Mouse (Mus musculus): ENCODE measurements around the gene Trpv2. TPM values are rescaled to one million over a fixed set of nuclear protein-coding genes. Genes with fewer than 3 reads are reported as not detected.

Trpv2 gene
- polyA plus RNA-seq, 1 experiment: 11.2 TPM

DNA sequence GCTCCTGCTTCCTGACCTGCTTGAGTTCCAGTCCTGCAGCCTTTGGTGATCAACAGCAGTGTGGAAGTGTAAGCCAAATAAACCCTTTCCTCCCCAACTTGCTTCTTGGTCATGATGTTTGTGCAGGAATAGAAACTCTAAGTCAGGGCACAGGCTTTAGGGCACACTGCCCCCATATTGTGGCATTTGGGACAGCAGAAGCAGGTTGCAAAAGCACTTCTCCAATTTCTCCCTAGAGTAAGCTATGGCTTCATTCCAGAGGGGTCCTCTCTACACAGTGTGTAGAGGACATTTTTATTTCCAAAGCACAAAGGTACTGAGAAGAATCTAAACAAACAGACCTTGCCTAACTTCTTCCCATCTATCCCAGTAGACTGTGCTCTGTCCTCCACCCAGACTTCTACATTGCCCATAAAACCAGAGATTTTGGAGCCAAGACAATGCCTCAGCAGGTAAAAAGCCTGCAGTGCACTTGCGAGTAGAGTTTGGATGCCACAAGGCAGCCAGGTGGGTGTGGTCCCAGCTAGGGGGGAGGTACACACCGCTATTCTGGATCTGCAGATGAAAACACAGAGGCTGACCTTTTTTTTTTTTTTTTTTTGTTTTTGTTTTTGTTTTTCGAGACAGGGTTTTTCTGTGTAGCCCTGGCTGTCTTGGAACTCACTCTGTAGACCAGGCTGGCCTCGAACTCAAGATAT, 47.4 kb downstream of the Trpv2 start:
- H3K36me3 ChIP-seq (replicated peaks; ENCODE audit: low read length): peaks cover 26% of the 10 kb centered on the region
- H3K4me1 ChIP-seq: peaks cover 59% of the 10 kb centered on the region
- H3K27me3 ChIP-seq (replicated peaks): no peaks in the 10 kb centered on the region
- no peak overlapping the region for H3K4me3 ChIP-seq (replicated peaks)
- H3K9me3 ChIP-seq: peaks cover 8% of the 10 kb centered on the region
- TF ChIP-seq FLI1 (IDR thresholded peaks at IDR 0.05; ENCODE audit: low read length) (no peak), GATA1 (IDR thresholded peaks at IDR 0.05; ENCODE audit: borderline replicate concordance, low read length) (no peak)

DNA sequence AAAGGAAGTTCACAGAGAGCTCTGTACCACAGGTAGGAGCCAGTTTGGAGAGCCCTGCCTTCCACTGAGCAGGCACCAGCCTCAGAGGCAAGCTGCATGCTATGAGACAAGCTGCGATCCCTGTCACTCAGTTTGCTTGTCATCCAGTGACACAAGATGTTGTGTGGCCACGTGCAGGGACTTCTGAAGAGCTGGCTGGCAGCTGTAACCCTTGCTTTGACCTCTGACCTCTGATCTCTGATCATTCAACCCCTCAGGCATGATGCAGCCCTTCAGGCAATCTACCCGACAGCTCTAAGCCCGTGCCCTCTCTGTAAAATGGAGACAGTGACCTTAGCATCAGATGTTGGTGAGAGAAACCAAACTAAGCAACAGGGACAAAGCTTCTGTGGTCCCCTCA, 48.6 kb downstream of the Trpv2 start:
- Histone ChIP-seq H3K4me3 (replicated peaks) (peak overlapping the region; percentile 56), H3K27me3 (replicated peaks) (no peaks in the 10 kb centered on the region), H3K4me1 (peaks cover 66% of the 10 kb centered on the region), H3K9me3 (peaks cover 12% of the 10 kb centered on the region), H3K36me3 (replicated peaks; ENCODE audit: low read length) (peaks cover 31% of the 10 kb centered on the region)
- TF ChIP-seq GATA1 (IDR thresholded peaks at IDR 0.05; ENCODE audit: borderline replicate concordance, low read length) (no peak), FLI1 (IDR thresholded peaks at IDR 0.05; ENCODE audit: low read length) (no peak)

DNA sequence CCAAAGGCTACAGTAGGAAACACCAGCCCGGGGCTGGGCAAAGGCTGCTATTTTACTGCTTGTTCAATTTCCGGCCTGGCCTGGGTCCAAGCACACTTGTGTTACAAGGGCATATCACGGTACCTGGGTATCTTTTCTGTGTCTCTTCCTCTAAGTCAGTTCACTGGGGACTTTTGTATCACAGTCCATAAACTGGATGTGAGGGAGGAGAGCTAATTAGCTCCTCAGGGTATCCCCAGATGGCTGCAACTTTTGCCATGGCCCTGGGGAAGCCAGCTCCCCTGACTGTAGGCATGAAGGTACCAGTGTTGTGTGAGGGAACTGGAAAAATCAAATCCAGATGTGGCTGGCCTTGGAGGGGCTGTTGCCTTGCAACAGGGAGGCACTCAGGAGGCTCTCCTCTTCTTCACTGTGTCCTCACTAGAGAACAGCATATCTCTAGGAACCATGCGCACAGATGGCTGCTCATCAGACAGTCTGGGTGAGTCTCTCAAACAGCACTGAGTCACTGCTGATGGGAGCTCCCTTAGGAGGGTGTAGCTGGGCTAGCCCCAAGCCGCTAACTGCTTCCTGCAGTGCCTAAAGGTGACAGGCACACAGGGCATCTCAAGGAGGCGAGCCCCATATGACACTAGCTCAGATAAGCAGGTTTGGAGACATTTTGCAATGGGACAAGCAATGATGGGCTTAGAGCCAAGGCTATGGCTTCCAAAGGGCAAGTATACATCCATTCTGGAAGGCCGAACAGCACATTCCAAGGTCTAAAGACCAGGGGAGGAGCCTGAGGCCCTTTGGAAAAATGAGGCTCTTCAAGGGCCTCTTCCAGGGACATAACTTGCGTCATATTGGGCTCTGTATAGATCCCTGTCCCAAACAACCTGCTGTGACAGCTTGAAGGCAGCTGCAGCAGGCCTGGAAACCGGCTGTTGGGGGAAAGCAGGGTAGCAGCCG, 50.3 kb downstream of the Trpv2 start:
- H3K4me1 ChIP-seq: peaks cover 84% of the 10 kb centered on the region
- H3K27me3 ChIP-seq (replicated peaks): no peaks in the 10 kb centered on the region
- H3K9me3 ChIP-seq: peaks cover 12% of the 10 kb centered on the region
- H3K4me3 ChIP-seq (replicated peaks): no peak overlapping the region
- peaks cover 20% of the 10 kb centered on the region for H3K36me3 ChIP-seq (replicated peaks; ENCODE audit: low read length)
- no peak for TF ChIP-seq GATA1 (IDR thresholded peaks at IDR 0.05; ENCODE audit: borderline replicate concordance, low read length)
- no peak for TF ChIP-seq FLI1 (IDR thresholded peaks at IDR 0.05; ENCODE audit: low read length)

DNA sequence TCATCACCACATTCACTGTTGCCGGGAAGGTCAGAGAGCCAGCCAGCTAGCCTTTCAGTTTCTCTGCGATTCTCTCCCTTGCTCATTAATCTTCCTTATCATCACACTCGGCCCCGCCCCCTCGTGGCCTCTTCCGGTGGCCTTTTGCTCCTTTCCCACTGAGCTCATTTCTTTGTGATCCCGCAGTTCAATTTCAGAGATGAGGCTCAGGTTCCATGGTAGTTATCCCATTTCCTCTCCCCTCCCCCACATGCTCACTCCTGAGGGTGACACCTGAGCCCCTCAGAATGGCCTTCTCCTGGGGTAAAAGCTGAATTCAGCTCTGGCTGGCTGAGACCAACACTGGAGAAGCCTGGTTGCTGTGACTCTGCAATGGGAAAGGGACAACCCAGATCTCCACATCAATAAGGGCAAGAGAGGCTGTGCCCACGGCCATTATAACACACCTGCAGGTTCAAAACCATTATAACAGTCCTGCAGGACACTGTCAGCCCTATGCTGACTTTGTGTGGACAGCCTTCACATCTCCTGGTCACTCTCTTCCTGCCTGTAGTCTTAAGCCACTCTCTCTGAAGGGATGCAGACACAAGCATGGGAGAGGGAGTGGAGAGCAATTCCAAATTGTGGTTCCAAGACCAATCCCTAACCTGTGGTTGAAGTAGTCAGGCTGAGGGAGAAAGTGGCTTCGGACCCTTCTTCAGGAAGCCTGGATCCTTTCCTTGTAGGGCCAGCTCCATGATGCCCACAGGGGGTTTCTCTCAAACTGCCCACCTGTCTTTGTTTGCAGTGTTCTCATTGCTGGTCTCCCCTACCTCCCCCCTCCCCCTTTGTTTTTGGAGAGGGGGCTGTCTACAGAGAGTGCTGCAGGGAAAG, 55.3 kb downstream of the Trpv2 start:
- peaks cover 14% of the 10 kb centered on the region for H3K36me3 ChIP-seq (replicated peaks; ENCODE audit: low read length)
- H3K27me3 ChIP-seq (replicated peaks): no peaks in the 10 kb centered on the region
- H3K4me1 ChIP-seq: peaks cover 68% of the 10 kb centered on the region
- peaks cover 12% of the 10 kb centered on the region for H3K9me3 ChIP-seq
- TF ChIP-seq FLI1 (IDR thresholded peaks at IDR 0.05; ENCODE audit: low read length) (no peak), GATA1 (IDR thresholded peaks at IDR 0.05; ENCODE audit: borderline replicate concordance, low read length) (no peak)
- peak overlapping the region; percentile 84 for H3K4me3 ChIP-seq (replicated peaks)

DNA sequence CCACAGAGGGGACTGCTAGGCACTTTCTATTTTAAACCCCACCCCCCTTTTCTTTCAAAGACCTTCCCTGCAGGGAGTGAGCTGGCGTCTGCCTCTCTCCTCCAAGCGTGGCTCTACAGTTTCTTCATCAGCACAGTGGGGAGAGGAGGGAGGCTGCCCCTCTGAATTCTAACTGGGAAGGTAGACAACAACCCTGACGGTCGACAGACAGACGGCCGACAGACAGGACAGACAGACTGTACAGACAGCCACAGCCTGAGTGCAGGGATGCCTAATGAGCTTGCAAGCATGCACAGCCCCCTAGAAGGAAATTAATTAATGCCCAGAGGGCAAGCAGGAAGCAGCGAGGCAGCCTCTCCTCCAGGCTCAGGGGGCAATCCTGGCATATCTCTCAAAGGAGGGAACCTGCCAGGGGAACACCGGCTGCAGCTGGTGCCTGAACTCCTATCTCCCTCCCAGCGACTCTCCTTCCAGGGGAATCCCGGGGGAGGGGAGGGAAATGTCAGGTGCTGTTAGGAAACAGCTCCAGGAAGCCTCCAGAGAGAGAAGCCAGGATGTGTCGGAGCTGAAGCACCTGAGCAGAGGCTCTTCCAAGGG, 56.0 kb downstream of the Trpv2 start:
- Histone ChIP-seq H3K27me3 (replicated peaks) (no peaks in the 10 kb centered on the region), H3K9me3 (peaks cover 12% of the 10 kb centered on the region), H3K4me3 (replicated peaks) (peak overlapping the region; percentile 84), H3K36me3 (replicated peaks; ENCODE audit: low read length) (peaks cover 14% of the 10 kb centered on the region), H3K4me1 (peaks cover 65% of the 10 kb centered on the region)
- no peak for TF ChIP-seq FLI1 (IDR thresholded peaks at IDR 0.05; ENCODE audit: low read length)
- no peak for TF ChIP-seq GATA1 (IDR thresholded peaks at IDR 0.05; ENCODE audit: borderline replicate concordance, low read length)

DNA sequence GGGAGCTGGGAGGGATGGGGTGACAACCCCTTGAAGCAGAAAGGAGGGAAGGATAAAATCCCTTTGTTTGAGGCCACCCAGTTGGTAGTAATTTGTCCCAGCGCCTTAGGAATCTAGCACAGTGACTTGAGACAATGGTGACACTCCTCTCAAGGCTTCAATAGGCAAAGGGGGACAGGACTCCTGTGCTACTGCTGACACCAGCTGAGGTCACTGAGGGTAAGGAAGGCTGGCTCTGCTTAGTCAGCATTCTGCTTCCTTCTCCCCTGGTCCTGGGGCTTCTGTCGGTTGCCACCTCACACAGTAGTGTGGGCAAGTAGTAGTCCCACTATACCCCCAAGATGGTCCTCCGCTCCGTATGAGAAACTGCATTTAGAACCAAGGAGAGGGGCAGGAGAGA, 56.9 kb downstream of the Trpv2 start:
- Histone ChIP-seq H3K9me3 (peaks cover 10% of the 10 kb centered on the region), H3K4me3 (replicated peaks) (no peak overlapping the region), H3K36me3 (replicated peaks; ENCODE audit: low read length) (peaks cover 11% of the 10 kb centered on the region), H3K27me3 (replicated peaks) (no peaks in the 10 kb centered on the region), H3K4me1 (peaks cover 59% of the 10 kb centered on the region)
- TF ChIP-seq GATA1 (IDR thresholded peaks at IDR 0.05; ENCODE audit: borderline replicate concordance, low read length) (no peak), FLI1 (IDR thresholded peaks at IDR 0.05; ENCODE audit: low read length) (no peak)

DNA sequence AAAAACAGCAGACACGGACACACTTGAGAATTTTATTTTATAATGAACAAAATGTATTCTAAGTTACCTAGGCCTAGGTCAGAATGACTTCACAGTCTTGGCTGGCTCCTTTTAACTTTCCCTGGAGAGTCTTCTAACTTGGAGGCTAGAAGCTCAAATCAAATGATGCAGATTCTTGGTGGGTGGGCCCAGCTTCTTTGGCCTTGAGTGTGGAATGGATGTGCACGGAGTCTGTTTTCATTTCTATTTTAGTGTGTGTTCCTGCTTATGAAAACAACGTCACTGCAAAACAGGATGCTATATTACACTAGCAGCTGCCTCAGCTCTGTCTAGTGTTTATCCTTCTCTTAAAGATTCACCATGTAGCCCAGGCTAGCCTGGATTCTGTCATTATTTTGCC, 61.1 kb downstream of the Trpv2 start:
- Histone ChIP-seq H3K4me3 (replicated peaks) (no peak overlapping the region), H3K36me3 (replicated peaks; ENCODE audit: low read length) (peaks cover 2% of the 10 kb centered on the region), H3K27me3 (replicated peaks) (peaks cover 7% of the 10 kb centered on the region), H3K4me1 (peaks cover 59% of the 10 kb centered on the region), H3K9me3 (no peaks in the 10 kb centered on the region)
- TF ChIP-seq GATA1 (IDR thresholded peaks at IDR 0.05; ENCODE audit: borderline replicate concordance, low read length) (no peak), FLI1 (IDR thresholded peaks at IDR 0.05; ENCODE audit: low read length) (no peak)

DNA sequence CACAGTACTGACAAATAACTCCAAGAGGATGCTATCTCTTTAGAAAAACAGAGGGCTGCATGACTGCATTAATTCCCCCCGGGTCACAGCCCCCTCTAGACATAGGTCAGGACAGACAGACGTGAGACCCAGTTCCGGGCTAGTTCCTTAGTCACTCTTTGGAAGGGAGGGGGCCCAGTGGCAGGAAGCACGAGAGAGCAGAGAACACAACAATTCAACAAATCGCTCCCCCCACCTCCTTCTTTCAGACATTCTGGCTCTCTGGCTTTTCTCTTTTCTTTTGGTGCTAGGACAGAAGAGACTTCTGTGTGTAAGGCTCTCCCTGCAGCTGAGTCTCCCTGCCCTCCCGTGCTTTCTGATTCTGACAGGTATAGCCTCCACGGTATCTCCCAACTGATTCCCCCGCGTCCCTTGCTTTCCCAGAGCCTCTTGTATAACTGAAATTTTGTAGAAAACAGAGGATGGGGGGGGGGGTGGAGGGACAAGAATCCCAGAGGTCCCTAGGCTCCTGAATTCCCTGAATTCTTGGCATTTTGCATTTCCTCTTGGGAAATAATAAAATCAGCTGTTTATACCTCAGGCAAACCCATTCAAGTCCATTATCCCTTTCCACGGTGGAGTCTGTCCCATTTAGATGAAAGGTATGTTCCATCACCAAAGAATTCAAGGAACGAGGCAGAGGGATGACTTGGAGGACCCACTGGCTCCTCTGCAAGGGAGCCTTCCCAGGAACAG, 62.0 kb downstream of the Trpv2 start:
- TF ChIP-seq GATA1 (IDR thresholded peaks at IDR 0.05; ENCODE audit: borderline replicate concordance, low read length): no peak
- no peak for TF ChIP-seq FLI1 (IDR thresholded peaks at IDR 0.05; ENCODE audit: low read length)
- Histone ChIP-seq H3K36me3 (replicated peaks; ENCODE audit: low read length) (peaks cover 2% of the 10 kb centered on the region), H3K9me3 (no peaks in the 10 kb centered on the region), H3K27me3 (replicated peaks) (peaks cover 7% of the 10 kb centered on the region), H3K4me3 (replicated peaks) (no peak overlapping the region), H3K4me1 (peaks cover 54% of the 10 kb centered on the region)

Data from megakaryocyte, embryonic 14.5 days (primary cell).